Mouse (Mus musculus): Measurements from ENCODE around the gene Gabbr2. TPM values are rescaled to one million over a fixed set of nuclear protein-coding genes. Genes with fewer than 3 reads are reported as not detected.

The Gabbr2 gene
- polyA plus RNA-seq, 1 experiment from 2014 or later: 0.88 TPM

GRCm38 (mm10) chr4:46744583-46745155 lies 247.0 kb downstream of the Gabbr2 start:
- Histone ChIP-seq H3K4me3 (no peak overlapping the region), H3K4me2 (no peak overlapping the region), H3K9ac (no peak overlapping the region), H3K27me3 (no peaks in the 10 kb centered on the region; the same call in 1 of the 2 replicates), H3K4me1 (peaks cover 14% of the 10 kb centered on the region), H3K9me3 (replicated peaks) (no peaks in the 10 kb centered on the region), H3K27ac (no peak overlapping the region), H3K36me3 (ENCODE audit: poor library complexity, severe bottlenecking) (no peaks in the 10 kb centered on the region)
- no peak for ATAC-seq
- WGBS: 81% methylated on average over 7 of the region's 7 CpGs

- Histone ChIP-seq H3K36me3 (ENCODE audit: poor library complexity, severe bottlenecking) (no peaks in the 10 kb centered on the region), H3K4me2 (no peak overlapping the region), H3K9ac (no peak overlapping the region), H3K4me1 (peaks cover 14% of the 10 kb centered on the region), H3K4me3 (no peak overlapping the region), H3K27me3 (no peaks in the 10 kb centered on the region; the same call in 1 of the 2 replicates), H3K27ac (no peak overlapping the region), H3K9me3 (replicated peaks) (no peaks in the 10 kb centered on the region)
- ATAC-seq: no peak
- 17% methylated on average over 2 of the region's 2 CpGs for WGBS
Observed at GRCm38 (mm10) chr4:46742601-46743000, 249.1 kb downstream of the Gabbr2 start.

- Histone ChIP-seq H3K36me3 (ENCODE audit: poor library complexity, severe bottlenecking) (no peaks in the 10 kb centered on the region), H3K9ac (no peak overlapping the region), H3K4me3 (no peak overlapping the region), H3K4me2 (no peak overlapping the region), H3K27me3 (no peaks in the 10 kb centered on the region; the same call in 1 of the 2 replicates), H3K4me1 (peaks cover 2% of the 10 kb centered on the region), H3K9me3 (replicated peaks) (no peaks in the 10 kb centered on the region), H3K27ac (no peak overlapping the region)
- ATAC-seq: no peak
- WGBS: 49% methylated on average over 9 of the region's 9 CpGs
Observed at GRCm38 (mm10) chr4:46736910-46737511, 254.7 kb downstream of the Gabbr2 start.

- Histone ChIP-seq H3K27me3 (no peaks in the 10 kb centered on the region; the same call in 1 of the 2 replicates), H3K4me2 (no peak overlapping the region), H3K27ac (no peak overlapping the region), H3K9ac (no peak overlapping the region), H3K4me1 (peaks cover 13% of the 10 kb centered on the region), H3K4me3 (no peak overlapping the region), H3K36me3 (ENCODE audit: poor library complexity, severe bottlenecking) (no peaks in the 10 kb centered on the region), H3K9me3 (replicated peaks) (no peaks in the 10 kb centered on the region)
- ATAC-seq: no peak
- 71% methylated on average over 5 of the region's 5 CpGs for WGBS
Observed at GRCm38 (mm10) chr4:46734906-46735305, 256.8 kb downstream of the Gabbr2 start.

- no peaks in the 10 kb centered on the region for H3K9me3 ChIP-seq (replicated peaks)
- H3K27ac ChIP-seq: peak overlapping the region; percentile 48
- H3K4me3 ChIP-seq: no peak overlapping the region
- H3K27me3 ChIP-seq: no peaks in the 10 kb centered on the region
- no peak overlapping the region for H3K4me2 ChIP-seq
- 13% methylated on average over 8 of the region's 8 CpGs for WGBS
- H3K4me1 ChIP-seq: peaks cover 37% of the 10 kb centered on the region
- no peaks in the 10 kb centered on the region for H3K36me3 ChIP-seq (ENCODE audit: poor library complexity, severe bottlenecking)
- H3K9ac ChIP-seq: no peak overlapping the region
- ATAC-seq: peak; percentile 17
Observed at GRCm38 (mm10) chr4:46731590-46731989, 260.1 kb downstream of the Gabbr2 start.

- Histone ChIP-seq H3K9me3 (replicated peaks) (no peaks in the 10 kb centered on the region), H3K4me3 (no peak overlapping the region), H3K36me3 (ENCODE audit: poor library complexity, severe bottlenecking) (no peaks in the 10 kb centered on the region), H3K27me3 (no peaks in the 10 kb centered on the region), H3K4me2 (no peak overlapping the region), H3K9ac (no peak overlapping the region), H3K4me1 (peaks cover 37% of the 10 kb centered on the region), H3K27ac (no peak overlapping the region)
- ATAC-seq: peak; percentile 59
- 50% methylated on average over 9 of the region's 9 CpGs for WGBS
Observed at GRCm38 (mm10) chr4:46729306-46730042, 262.2 kb downstream of the Gabbr2 start.

GRCm38 (mm10) chr4:46728231-46728630 lies 263.4 kb downstream of the Gabbr2 start:
- Histone ChIP-seq H3K36me3 (ENCODE audit: poor library complexity, severe bottlenecking) (no peaks in the 10 kb centered on the region), H3K4me3 (no peak overlapping the region), H3K27ac (no peak overlapping the region), H3K9me3 (replicated peaks) (no peaks in the 10 kb centered on the region), H3K9ac (no peak overlapping the region), H3K4me1 (peaks cover 37% of the 10 kb centered on the region), H3K4me2 (no peak overlapping the region), H3K27me3 (no peaks in the 10 kb centered on the region)
- 21% methylated on average over 1 of the region's 1 CpGs for WGBS
- 0 out of 2 replicates have a peak, but pooled peaks have one; percentile 3 for ATAC-seq

GRCm38 (mm10) chr4:46727153-46727552 lies 264.5 kb downstream of the Gabbr2 start:
- Histone ChIP-seq H3K4me2 (no peak overlapping the region), H3K27me3 (no peaks in the 10 kb centered on the region), H3K4me3 (no peak overlapping the region), H3K36me3 (ENCODE audit: poor library complexity, severe bottlenecking) (no peaks in the 10 kb centered on the region), H3K9ac (no peak overlapping the region), H3K27ac (no peak overlapping the region), H3K9me3 (replicated peaks) (no peaks in the 10 kb centered on the region), H3K4me1 (peaks cover 36% of the 10 kb centered on the region)
- ATAC-seq: no peak
- WGBS: 87% methylated on average over 11 of the region's 11 CpGs

GRCm38 (mm10) chr4:46720821-46721557 lies 270.7 kb downstream of the Gabbr2 start:
- Histone ChIP-seq H3K4me1 (0 out of 2 replicates have a peak, but pooled peaks cover 5% of the 10 kb centered on the region), H3K4me3 (no peak overlapping the region), H3K36me3 (ENCODE audit: poor library complexity, severe bottlenecking) (no peaks in the 10 kb centered on the region), H3K9ac (no peak overlapping the region), H3K27ac (no peak overlapping the region), H3K27me3 (no peaks in the 10 kb centered on the region; the same call in 1 of the 2 replicates), H3K4me2 (no peak overlapping the region), H3K9me3 (replicated peaks) (no peaks in the 10 kb centered on the region)
- no peak for ATAC-seq
- WGBS: 86% methylated on average over 16 of the region's 16 CpGs

- Histone ChIP-seq H3K36me3 (ENCODE audit: poor library complexity, severe bottlenecking) (no peaks in the 10 kb centered on the region), H3K27me3 (no peaks in the 10 kb centered on the region; the same call in 1 of the 2 replicates), H3K4me2 (no peak overlapping the region), H3K27ac (no peak overlapping the region), H3K9ac (no peak overlapping the region), H3K9me3 (replicated peaks) (no peaks in the 10 kb centered on the region), H3K4me1 (0 out of 2 replicates have a peak, but pooled peaks cover 6% of the 10 kb centered on the region), H3K4me3 (no peak overlapping the region)
- 81% methylated on average over 1 of the region's 1 CpGs for WGBS
- ATAC-seq: no peak
Observed at GRCm38 (mm10) chr4:46720070-46720469, 271.6 kb downstream of the Gabbr2 start.

GRCm38 (mm10) chr4:46718624-46719023 lies 273.0 kb downstream of the Gabbr2 start:
- Histone ChIP-seq H3K4me3 (no peak overlapping the region), H3K4me2 (no peak overlapping the region), H3K9ac (no peak overlapping the region), H3K36me3 (ENCODE audit: poor library complexity, severe bottlenecking) (no peaks in the 10 kb centered on the region), H3K4me1 (0 out of 2 replicates have a peak, but pooled peaks cover 6% of the 10 kb centered on the region), H3K27ac (no peak overlapping the region), H3K27me3 (no peaks in the 10 kb centered on the region; the same call in 1 of the 2 replicates), H3K9me3 (replicated peaks) (no peaks in the 10 kb centered on the region)
- WGBS: 45% methylated on average over 7 of the region's 7 CpGs
- no peak for ATAC-seq
